Mouse (Mus musculus) mesoderm, embryonic 11.5 days (tissue): ENCODE data around the gene Olfr1352.
"Not testable (repeated sequence)": the region's sequence is repeated elsewhere in the genome, so short reads cannot be mapped to it uniquely, and the experiment has no call there.

ENCODE experiments used
- DNase-seq: peaks from one replicate; pipeline ENCODE4 v3.0.0-alpha.2; 2012; ENCODE audit warnings: low read depth, low spot score

Olfr1352 gene

GRCm38 (mm10) chr10:78980750-78981149 is at the start of gene Olfr1352:
Gene Olfr1352 (plus strand): TSS chr10:78981050.
- no peak for DNase-seq

GRCm38 (mm10) chr10:78950336-78950735 is 30.5 kb upstream of the Olfr1352 start, which contains the start of gene Olfr8:
Gene Olfr8 (plus strand): TSS chr10:78950636.
- DNase-seq = not testable (repeated sequence)

- not testable (repeated sequence) for DNase-seq
Measured at GRCm38 (mm10) chr10:78963009-78963408, 17.8 kb upstream of the Olfr1352 start, which contains the start of gene Olfr1353. Gene Olfr1353 (plus strand): TSS chr10:78963309.

GRCm38 (mm10) chr10:79012172-79012571 is 31.3 kb downstream of the Olfr1352 start, which contains the start of gene Olfr1351:
Gene Olfr1351 (plus strand): TSS chr10:79012472.
- no peak for DNase-seq

GRCm38 (mm10) chr10:79028441-79028840 is 47.6 kb downstream of the Olfr1352 start, which contains the start of gene Olfr57:
Gene Olfr57 (plus strand): TSS chr10:79028741.
- DNase-seq = no peak
